Mouse (Mus musculus) lung, adult 18-20 months (tissue): ENCODE results near the gene Dynlt1a.
"Not testable (repeated sequence)": the region's sequence is repeated elsewhere in the genome, so short reads cannot be mapped to it uniquely, and the experiment has no call there.

Source experiments
- DNase-seq, 2 experiments: peaks; one replicate each; pipeline ENCODE4 v3.0.0; 2022; ENCODE audit warnings: mixed read lengths in 2 of 2

Gene Dynlt1a

DNA sequence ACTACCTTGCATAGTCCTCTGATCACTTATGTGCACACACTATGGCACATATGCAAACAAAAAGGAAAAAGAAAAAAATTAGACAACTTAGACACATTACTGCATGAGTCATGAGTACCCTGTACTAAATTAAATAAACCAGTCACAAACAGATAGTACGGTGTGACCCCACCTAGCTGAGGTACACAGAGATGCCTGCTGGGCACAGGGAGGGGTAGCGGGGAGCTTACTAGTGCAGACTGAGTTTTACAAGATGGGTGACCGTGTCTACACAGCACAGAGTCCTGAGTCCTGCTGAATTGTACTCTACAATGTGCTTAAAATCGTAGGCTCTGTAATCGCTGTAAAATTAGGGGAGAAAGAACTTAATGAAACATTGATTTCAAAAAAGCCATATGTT is 31.1 kb downstream of the Dynlt1a start:
- DNase-seq: not testable (repeated sequence)

DNA sequence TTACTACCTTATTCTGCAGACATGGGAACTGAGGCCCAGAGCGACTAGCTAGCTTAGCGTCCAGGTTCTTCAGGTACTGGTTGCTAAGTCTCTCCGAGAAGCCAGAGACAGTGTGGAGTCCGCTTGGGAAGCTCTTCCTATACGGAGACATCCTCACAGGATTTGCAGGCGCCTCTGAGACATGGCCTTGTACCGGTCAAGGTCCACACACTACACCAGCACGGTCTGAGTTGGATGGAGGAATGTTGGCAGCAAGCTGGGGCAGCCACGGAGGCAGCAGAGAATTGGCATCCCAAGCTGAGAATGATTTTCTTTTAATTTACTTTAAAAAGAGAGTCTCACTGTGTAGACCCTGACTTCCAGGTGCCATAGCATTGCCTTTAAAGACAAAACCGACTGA is 34.2 kb downstream of the Dynlt1a start:
- not testable (repeated sequence) for DNase-seq

DNA sequence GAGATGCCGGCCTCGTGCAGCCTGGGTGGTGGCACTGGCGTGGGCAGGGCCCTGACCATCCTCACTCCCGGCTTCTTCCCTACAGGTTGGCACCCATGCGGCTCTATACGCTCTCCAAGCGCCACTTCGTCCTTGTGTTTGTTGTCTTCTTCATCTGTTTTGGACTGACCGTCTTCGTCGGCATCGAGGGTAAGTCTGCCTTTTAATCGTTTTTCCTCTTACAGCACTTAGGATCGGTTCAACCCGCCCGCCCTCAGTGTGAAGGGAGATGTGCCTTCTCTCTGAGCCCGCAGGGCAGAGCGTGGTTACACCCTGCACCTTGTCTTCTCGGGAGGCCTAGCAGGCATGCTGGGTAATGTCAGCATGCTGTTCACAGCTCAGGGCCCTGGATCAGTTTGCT is 36.8 kb downstream of the Dynlt1a start:
- not testable (repeated sequence) for DNase-seq

DNA sequence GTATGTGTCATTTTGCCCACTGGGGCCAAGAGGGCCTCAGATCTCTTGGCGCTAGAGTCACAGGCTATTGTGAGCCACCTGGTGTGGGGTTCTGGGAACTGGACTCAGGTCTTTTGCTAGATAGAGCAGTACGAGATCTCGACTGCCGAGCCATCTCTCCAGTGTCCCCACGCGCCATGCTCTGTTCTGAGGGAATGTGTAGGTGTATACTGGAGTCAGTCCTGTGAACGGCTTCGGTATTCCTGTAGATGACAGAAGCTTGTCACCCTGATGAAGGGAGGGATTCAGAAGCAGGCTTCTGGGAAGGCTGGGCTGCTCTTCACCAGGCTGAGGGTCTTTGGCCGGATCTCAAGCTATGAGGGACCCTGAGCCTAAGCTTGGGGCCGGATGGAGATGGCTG is 37.5 kb downstream of the Dynlt1a start:
- DNase-seq: not testable (repeated sequence)

DNA sequence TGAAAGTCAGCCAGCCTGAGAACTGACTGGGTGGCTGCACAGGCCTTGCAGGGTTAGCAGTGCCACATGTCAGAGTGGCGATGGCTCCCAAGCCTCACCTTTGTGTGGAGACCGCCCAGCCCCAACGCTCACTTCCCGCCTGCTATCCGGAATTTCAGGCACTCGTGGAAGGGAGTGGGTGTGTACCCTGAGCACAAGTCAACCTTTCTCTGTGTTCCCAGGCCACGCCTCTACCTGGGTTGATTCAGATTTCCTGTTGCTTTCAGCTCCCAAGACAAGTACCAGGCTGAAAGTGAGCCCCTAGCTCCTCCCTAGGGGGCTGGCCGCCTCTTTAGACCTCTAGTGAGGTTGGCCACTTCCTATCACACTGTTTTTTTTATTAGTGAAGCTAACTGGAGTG is 38.1 kb downstream of the Dynlt1a start:
- peak; percentile 44 to 68 for DNase-seq

DNA sequence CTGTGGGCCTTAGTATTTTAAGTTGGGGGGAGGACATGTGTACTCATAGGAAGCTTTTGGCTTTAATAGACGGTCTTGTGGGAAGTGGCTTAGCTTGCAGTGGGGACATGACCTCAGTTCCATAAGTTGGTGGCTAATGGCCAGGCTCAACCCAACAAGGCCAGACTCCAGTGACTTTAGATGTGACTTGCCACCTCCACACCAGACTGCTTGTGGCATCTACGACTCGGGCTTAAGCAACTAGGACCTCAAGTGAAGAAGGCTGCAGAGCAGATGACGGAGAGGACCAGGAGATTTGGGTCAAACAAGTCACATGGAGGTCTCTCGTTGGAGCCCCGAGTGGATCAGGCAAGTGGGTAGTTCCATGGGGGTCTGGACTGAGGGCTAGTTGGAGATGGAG is 42.6 kb downstream of the Dynlt1a start:
- DNase-seq: not testable (repeated sequence)

DNA sequence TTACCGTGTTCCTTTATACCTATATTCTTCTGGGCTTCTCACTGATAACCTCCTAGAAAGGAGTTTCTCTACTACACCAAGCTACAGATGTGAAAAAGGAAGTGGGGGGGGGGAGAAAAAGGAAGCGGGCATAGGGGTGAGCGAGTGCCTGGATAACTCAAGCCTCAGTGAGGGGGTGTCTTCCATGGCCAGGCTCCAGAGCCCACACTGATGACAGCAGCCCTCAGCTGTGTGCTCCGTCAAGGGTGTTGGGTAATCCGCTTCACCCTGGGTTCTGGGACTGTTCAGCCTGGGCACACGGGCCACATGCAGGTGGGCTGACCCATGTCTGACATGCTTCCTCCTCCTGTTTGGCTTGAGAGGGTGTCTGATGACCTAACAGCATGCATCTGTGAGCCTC is 45.3 kb downstream of the Dynlt1a start:
- DNase-seq: not testable (repeated sequence)

DNA sequence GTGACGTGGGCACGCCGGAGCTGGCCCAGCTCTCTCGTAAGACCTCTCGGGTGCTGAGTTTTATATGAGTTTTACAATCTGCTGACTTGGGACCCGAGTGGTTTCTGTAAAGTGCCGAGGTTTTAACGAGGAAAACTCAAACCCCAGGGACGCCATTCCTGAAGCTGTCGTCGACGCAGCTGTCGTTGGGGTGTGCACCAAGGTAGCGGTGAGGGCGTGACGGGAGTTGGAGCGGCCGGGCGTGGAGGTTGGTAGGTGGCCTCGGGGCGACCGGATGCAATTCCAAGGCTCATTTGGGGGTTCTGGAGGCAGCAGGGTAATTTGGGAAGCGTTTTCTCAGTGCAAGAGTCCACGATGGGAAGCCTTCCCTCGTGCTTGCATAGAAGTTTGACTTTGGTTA is 46.5 kb downstream of the Dynlt1a start:
- DNase-seq: not testable (repeated sequence)

DNA sequence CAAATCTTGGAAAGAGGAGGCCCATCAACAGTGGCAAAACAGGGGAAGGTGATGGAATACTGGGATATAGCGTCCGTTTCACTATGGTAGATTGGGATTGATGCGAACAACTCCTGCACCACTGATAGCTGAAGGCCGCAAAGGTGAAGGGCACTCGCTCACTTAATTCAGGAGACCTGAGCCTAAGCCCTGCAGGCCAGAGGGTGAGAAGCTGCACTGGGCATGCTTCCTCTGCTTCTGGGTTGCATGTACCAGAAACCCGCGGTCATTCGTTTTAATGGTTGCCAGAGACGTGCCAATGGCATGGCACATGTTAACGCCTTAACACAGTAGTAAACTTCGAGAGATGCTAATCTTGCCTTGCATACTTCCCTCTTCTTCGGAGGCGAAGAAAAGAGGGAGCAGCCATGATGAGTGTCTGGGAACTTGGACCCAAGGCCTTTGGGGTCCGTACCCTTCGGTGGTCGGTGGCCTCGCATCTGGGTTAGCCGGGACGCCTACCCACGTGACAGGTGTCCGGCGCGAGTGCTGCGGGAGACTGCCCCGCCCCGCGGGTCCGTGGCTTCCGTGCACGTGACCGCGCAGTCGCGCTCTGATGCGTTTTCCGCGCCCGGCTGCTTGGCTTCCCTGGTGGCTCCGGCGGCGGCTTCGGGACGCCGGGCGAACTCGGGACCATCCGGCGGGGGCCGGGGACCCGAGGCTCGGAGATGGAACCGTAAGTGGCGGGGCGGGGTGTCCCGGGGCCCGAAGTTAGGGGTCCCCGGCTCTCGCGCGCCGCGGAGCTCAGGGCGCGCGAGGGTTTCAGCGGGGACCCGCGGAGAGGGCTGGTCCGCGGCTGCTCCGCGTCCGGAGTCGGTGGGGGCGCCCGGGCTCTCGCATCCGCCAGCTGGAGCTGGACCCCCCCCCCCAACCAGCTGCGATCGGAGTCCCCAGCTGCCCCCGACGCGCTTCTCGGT is 47.1 kb downstream of the Dynlt1a start:
- peak in 1 of 2 experiments; percentile 25 for DNase-seq

DNA sequence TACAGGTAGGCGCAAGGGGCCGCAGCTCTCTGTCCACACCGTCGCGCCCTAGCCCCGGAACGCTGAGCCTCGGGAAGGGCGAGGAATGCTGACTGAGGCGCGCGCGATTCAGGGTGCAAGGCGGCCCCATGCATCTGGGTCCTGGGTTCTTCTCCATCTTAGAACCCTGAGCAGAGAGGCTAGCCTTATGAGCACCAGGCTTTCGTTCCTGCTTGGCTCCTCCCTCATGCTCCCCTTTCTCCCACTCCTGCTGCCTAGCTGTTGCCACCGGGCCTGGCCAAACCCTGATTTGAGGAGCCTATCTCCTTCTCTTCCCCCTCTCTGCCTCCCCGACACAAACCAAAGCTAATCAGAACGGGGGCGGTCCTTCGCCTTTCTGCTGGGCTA is 60.2 kb downstream of the Dynlt1a start:
- DNase-seq: not testable (repeated sequence)

DNA sequence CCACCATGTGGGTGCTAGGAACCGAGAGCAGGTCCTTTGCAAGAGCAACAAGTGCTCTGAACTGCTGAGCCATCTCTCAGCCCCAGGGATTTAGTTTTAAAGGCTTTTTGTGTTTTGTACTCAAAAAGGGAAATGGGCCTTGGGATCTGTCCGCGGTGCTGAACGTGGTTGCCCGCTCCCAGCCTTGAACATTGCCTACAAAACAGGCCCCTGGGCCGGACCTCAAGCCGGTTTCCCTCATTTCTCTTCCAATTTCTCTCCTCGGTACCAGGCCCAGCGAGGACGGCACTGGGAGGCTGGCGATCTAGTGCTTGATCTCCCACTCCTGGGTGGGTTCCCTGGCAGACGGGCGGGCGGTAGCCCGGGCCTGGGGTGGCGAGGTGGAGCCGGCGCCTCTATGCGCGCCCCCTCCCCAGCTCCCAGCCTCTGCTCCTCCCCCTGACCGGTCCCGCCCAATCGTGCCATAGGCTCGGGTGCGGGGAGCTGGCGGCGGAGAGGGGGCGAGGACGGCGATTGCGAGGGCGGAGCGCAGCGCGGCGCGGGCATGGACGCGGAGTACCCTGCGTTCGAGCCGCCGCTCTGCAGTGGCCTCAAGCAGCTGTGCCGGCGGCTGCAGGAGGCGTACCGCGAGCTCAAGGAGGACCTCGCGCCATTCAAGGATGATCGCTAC is 60.8 kb downstream of the Dynlt1a start, which contains the start of gene Tmem181a:
Tmem181a (plus strand) TSS at position 461 of the 670 bp plus-strand sequence.
- not testable (repeated sequence) for DNase-seq
